Mouse (Mus musculus) lung, postnatal 0 days (tissue): ENCODE measurements at regions not wholly inside any gene's neighbourhood (a gene's known extent, or its start where the extent isn't known, plus 50 kb on each side); places are given as distances from the start of the nearest gene placed in this dataset.

Experiments used
- ATAC-seq: fragments of 200-750 bp; cut with Nextera tagmentation; 2 replicates; pipeline ENCODE4 v1.8.0; 2017; ENCODE audit warnings: moderate library complexity
- DNase-seq: peaks from one replicate; pipeline ENCODE4 v3.0.0-alpha.2; 2016; ENCODE audit warnings: low spot score
- H3K27ac ChIP-seq: fragments of 300-500 bp; sonication (generic); 2 replicates; pipeline ENCODE4 v1.5.1; 2014; ENCODE audit warnings: antibody characterized with exemption, mild to moderate bottlenecking, low read length, mixed read lengths
- H3K27me3 ChIP-seq: fragments of 300-500 bp; sonication (generic); replicated peaks from 2 replicates; pipeline ENCODE4 v1.6.1; 2014; ENCODE audit warnings: low read length, mixed read lengths; ENCODE audit not compliant: insufficient read depth
- H3K36me3 ChIP-seq: fragments of 300-500 bp; sonication (generic); 2 replicates; pipeline ENCODE4 v1.6.1; 2014; ENCODE audit warnings: low read length, mixed read lengths; ENCODE audit not compliant: insufficient read depth
- H3K4me1 ChIP-seq: fragments of 300-500 bp; sonication (generic); 2 replicates; pipeline ENCODE4 v1.6.1; 2014; ENCODE audit warnings: antibody characterized with exemption, low read depth, low read length, mixed read lengths; ENCODE audit not compliant: insufficient read depth
- H3K4me2 ChIP-seq: fragments of 300-500 bp; sonication (generic); replicated peaks from 2 replicates; pipeline ENCODE4 v1.6.1; 2014; ENCODE audit warnings: low read depth, mild to moderate bottlenecking, low read length, moderate library complexity, mixed read lengths
- H3K4me3 ChIP-seq: fragments of 300-500 bp; sonication (generic); 2 replicates; pipeline ENCODE4 v1.5.1; 2014; ENCODE audit warnings: low read depth, low read length
- H3K9ac ChIP-seq: fragments of 300-500 bp; sonication (generic); replicated peaks from 2 replicates; pipeline ENCODE4 v1.6.1; 2014; ENCODE audit warnings: low read depth, mild to moderate bottlenecking
- H3K9me3 ChIP-seq: fragments of 300-500 bp; sonication (generic); 2 replicates; pipeline ENCODE4 v1.6.1; 2016; ENCODE audit warnings: low read length, mixed read lengths
- CTCF ChIP-seq: IDR thresholded peaks from 2 replicates; pipeline ENCODE4 v1.5.1; 2016; ENCODE audit warnings: antibody characterized with exemption, mild to moderate bottlenecking
- EP300 ChIP-seq: IDR thresholded peaks from 2 replicates; pipeline ENCODE4 v1.6.1; 2016; ENCODE audit warnings: antibody characterized with exemption, mild to moderate bottlenecking, control low read depth
- WGBS: fragments of 180-500 bp; shearing (Covaris S2); extraction: QIAGEN DNeasy Blood & Tissue Kit; methylation state at CpG from one replicate; pipeline ENCODE4 v1.1.7; 2014; 5-methylcytosine and 5-hydroxymethylcytosine counted together

- Histone ChIP-seq H3K27me3 (0 out of 2 replicates have a peak, but pooled peaks cover 4% of the 10 kb centered on the region), H3K4me3 (no peak overlapping the region), H3K36me3 (no peaks in the 10 kb centered on the region), H3K9ac (no peak overlapping the region), H3K27ac (no peak overlapping the region), H3K9me3 (no peaks in the 10 kb centered on the region), H3K4me1 (no peaks in the 10 kb centered on the region; the same call in 1 of the 2 replicates), H3K4me2 (no peak overlapping the region)
- ATAC-seq (no peak), DNase-seq (peak; percentile 54)
- 70% methylated on average over 9 of the region's 9 CpGs for WGBS
- TF ChIP-seq EP300, result no peak
- no peak for TF ChIP-seq CTCF
These were observed 102.0 kb downstream of the Rplp1 start for GRCm38 (mm10) chr9:61812315-61812714.

- Histone ChIP-seq H3K27me3 (no peaks in the 10 kb centered on the region), H3K36me3 (no peaks in the 10 kb centered on the region), H3K9ac (no peak overlapping the region), H3K4me1 (no peaks in the 10 kb centered on the region; the same call in 1 of the 2 replicates), H3K4me3 (no peak overlapping the region), H3K27ac (no peak overlapping the region), H3K9me3 (no peaks in the 10 kb centered on the region), H3K4me2 (no peak overlapping the region)
- no peak for ATAC-seq
- no peak for DNase-seq
- 58% methylated on average over 4 of the region's 4 CpGs for WGBS
- no peak for TF ChIP-seq CTCF
- no peak for TF ChIP-seq EP300
These were observed 103.9 kb downstream of the Rplp1 start for GRCm38 (mm10) chr9:61810456-61810855.

- 0 out of 2 replicates have a peak, but pooled peaks have one; percentile 4 for TF ChIP-seq CTCF
- TF ChIP-seq EP300, result peak; percentile 64; the same call in 1 of the 2 replicates
- no peaks in the 10 kb centered on the region for H3K9me3 ChIP-seq
- ATAC-seq (peak; percentile 94), DNase-seq (peak; percentile 95)
- H3K36me3 ChIP-seq, result no peaks in the 10 kb centered on the region
- no peaks in the 10 kb centered on the region for H3K27me3 ChIP-seq
- no peak overlapping the region for H3K27ac ChIP-seq
- no peaks in the 10 kb centered on the region; the same call in 1 of the 2 replicates for H3K4me1 ChIP-seq
- H3K9ac ChIP-seq, result no peak overlapping the region
- H3K4me2 ChIP-seq, result no peak overlapping the region
- no peak overlapping the region for H3K4me3 ChIP-seq
- 48% methylated on average over 12 of the region's 12 CpGs for WGBS
These were observed 105.8 kb downstream of the Rplp1 start for GRCm38 (mm10) chr9:61808351-61809225.

- Histone ChIP-seq H3K36me3 (no peaks in the 10 kb centered on the region), H3K4me1 (no peaks in the 10 kb centered on the region; the same call in 1 of the 2 replicates), H3K4me2 (no peak overlapping the region), H3K9ac (no peak overlapping the region), H3K9me3 (no peaks in the 10 kb centered on the region), H3K4me3 (no peak overlapping the region), H3K27ac (no peak overlapping the region), H3K27me3 (no peaks in the 10 kb centered on the region)
- 78% methylated on average over 2 of the region's 2 CpGs for WGBS
- TF ChIP-seq EP300 (no peak), CTCF (no peak)
- no peak for ATAC-seq
- no peak for DNase-seq
These were observed 108.4 kb downstream of the Rplp1 start for GRCm38 (mm10) chr9:61805971-61806370.

- Histone ChIP-seq H3K27ac (no peak overlapping the region), H3K9me3 (no peaks in the 10 kb centered on the region), H3K4me2 (no peak overlapping the region), H3K36me3 (no peaks in the 10 kb centered on the region), H3K4me3 (no peak overlapping the region), H3K9ac (no peak overlapping the region), H3K27me3 (no peaks in the 10 kb centered on the region), H3K4me1 (no peaks in the 10 kb centered on the region; the same call in 1 of the 2 replicates)
- 54% methylated on average over 3 of the region's 3 CpGs for WGBS
- no peak for DNase-seq
- no peak for ATAC-seq
- TF ChIP-seq EP300 (no peak), CTCF (no peak)
These were observed 110.8 kb downstream of the Rplp1 start for GRCm38 (mm10) chr9:61803555-61803954.

GRCm38 (mm10) chr9:61802694-61803093, 111.6 kb downstream of the Rplp1 start:
- Histone ChIP-seq H3K9ac (no peak overlapping the region), H3K36me3 (no peaks in the 10 kb centered on the region), H3K9me3 (no peaks in the 10 kb centered on the region), H3K27ac (no peak overlapping the region), H3K27me3 (no peaks in the 10 kb centered on the region), H3K4me3 (no peak overlapping the region), H3K4me2 (no peak overlapping the region), H3K4me1 (no peaks in the 10 kb centered on the region; the same call in 1 of the 2 replicates)
- TF ChIP-seq CTCF (no peak), EP300 (no peak)
- 57% methylated on average over 5 of the region's 5 CpGs for WGBS
- no peak for DNase-seq
- ATAC-seq, result no peak
